Mouse (Mus musculus) adrenal gland, adult 10 weeks (tissue): ENCODE measurements around the gene Pak3. TPM values are rescaled to one million over a fixed set of nuclear protein-coding genes. Genes with fewer than 3 reads are reported as not detected.

Experiments
- polyA plus RNA-seq: library from polyadenylated mRNA; stranded (reverse); fragments of 350-450 nt; fragmentation: Illumina TruSeq; extraction: RNeasy Lipid Tissue Mini Kit (QIAGEN cat#74804); gene quantifications from one replicate; pipeline ENCODE4 v1.2.3, GENCODE M21; 2014; ENCODE audit warnings: low read depth, low replicate concordance

Pak3 gene
- 30.2 TPM for polyA plus RNA-seq

GRCm38 (mm10) chrX:143518168-143518901 lies at the start of gene Pak3:
Gene Pak3 (plus strand): TSS chrX:143518591.

GRCm38 (mm10) chrX:143827212-143827611 lies 308.8 kb downstream of the Pak3 start, which contains the start of gene Capn6:
Gene Capn6 (minus strand): TSS chrX:143827414.

Other genes with a start within 250 kb of the Pak3 start
- 17.6 TPM for gene Chrdl1, start 124.3 kb upstream of the Pak3 start, polyA plus RNA-seq